Mouse (Mus musculus) left cerebral cortex, adult 8-10 months (tissue): Measurements from ENCODE around the gene Coro1c. TPM values are rescaled to one million over a fixed set of nuclear protein-coding genes. Genes with fewer than 3 reads are reported as not detected.

ENCODE experiments used
- DNase-seq, 2 experiments: peaks; one replicate each; pipeline ENCODE4 v3.0.0; 2022; ENCODE audit warnings: low spot score in 2 of 2
- total RNA-seq, 4 experiments: library from RNA; stranded (reverse); gene quantifications; 2 replicates each; pipeline ENCODE4 v1.2.4; 2022

Gene Coro1c
- total RNA-seq, 4 experiments from 2014 or later, result 76.3 to 95.4 (median 86.2) TPM

GRCm38 (mm10) chr5:113857631-113858030, 50.9 kb downstream of the Coro1c start:
- DNase-seq, result no peak

- DNase-seq, result no peak
These were observed 51.9 kb downstream of the Coro1c start for GRCm38 (mm10) chr5:113856631-113857030.

GRCm38 (mm10) chr5:113855696-113856095, 52.9 kb downstream of the Coro1c start:
- no peak for DNase-seq

- DNase-seq, result no peak
These were observed 53.4 kb downstream of the Coro1c start for GRCm38 (mm10) chr5:113855117-113855516.

- DNase-seq, result peak in 1 of 2 experiments; percentile 83
These were observed 54.1 kb downstream of the Coro1c start for GRCm38 (mm10) chr5:113854494-113854893.

- no peak for DNase-seq
These were observed 55.0 kb downstream of the Coro1c start for GRCm38 (mm10) chr5:113853541-113853940.

GRCm38 (mm10) chr5:113852463-113852862, 56.1 kb downstream of the Coro1c start:
- DNase-seq, result no peak

- no peak for DNase-seq
These were observed 57.8 kb downstream of the Coro1c start for GRCm38 (mm10) chr5:113850680-113851230.

- DNase-seq, result no peak
These were observed 60.9 kb downstream of the Coro1c start for GRCm38 (mm10) chr5:113847636-113848035.

GRCm38 (mm10) chr5:113846656-113847055, 61.9 kb downstream of the Coro1c start:
- no peak for DNase-seq

- DNase-seq, result no peak
These were observed 62.9 kb downstream of the Coro1c start for GRCm38 (mm10) chr5:113845627-113846026.

GRCm38 (mm10) chr5:113844721-113845120, 63.8 kb downstream of the Coro1c start:
- peak in 1 of 2 experiments; percentile 36 for DNase-seq

- no peak for DNase-seq
These were observed 64.5 kb downstream of the Coro1c start for GRCm38 (mm10) chr5:113844106-113844505.

GRCm38 (mm10) chr5:113842906-113843305, 65.7 kb downstream of the Coro1c start:
- DNase-seq, result no peak

- no peak for DNase-seq
These were observed 66.3 kb downstream of the Coro1c start for GRCm38 (mm10) chr5:113842244-113842643.

- no peak for DNase-seq
These were observed 67.0 kb downstream of the Coro1c start for GRCm38 (mm10) chr5:113841243-113842225.

GRCm38 (mm10) chr5:113840443-113840842, 68.1 kb downstream of the Coro1c start:
- no peak for DNase-seq

- DNase-seq, result no peak
These were observed 71.6 kb downstream of the Coro1c start for GRCm38 (mm10) chr5:113836961-113837360.

- no peak for DNase-seq
These were observed 75.1 kb downstream of the Coro1c start for GRCm38 (mm10) chr5:113833316-113833947.

- DNase-seq, result no peak
These were observed 76.1 kb downstream of the Coro1c start, which contains the start of gene Selplg for GRCm38 (mm10) chr5:113832490-113832901. Selplg (minus strand) TSS chr5:113832644.

- no peak for DNase-seq
These were observed 76.8 kb downstream of the Coro1c start for GRCm38 (mm10) chr5:113831741-113832140.

GRCm38 (mm10) chr5:113830796-113831195, 77.8 kb downstream of the Coro1c start:
- no peak for DNase-seq
